Mouse (Mus musculus) embryonic facial prominence, embryonic 15.5 days (tissue): ENCODE measurements around the gene Gtf2h2. TPM values are rescaled to one million over a fixed set of nuclear protein-coding genes. Genes with fewer than 3 reads are reported as not detected.
"Not testable (repeated sequence)": the region's sequence is repeated elsewhere in the genome, so short reads cannot be mapped to it uniquely, and the experiment has no call there.

Source experiments
- ATAC-seq: fragments of 200-750 bp; cut with Nextera tagmentation; 2 replicates; pipeline ENCODE4 v1.8.0; 2017; ENCODE audit warnings: low read depth, moderate TSS enrichment; ENCODE audit not compliant: insufficient number of reproducible peaks, low FRiP score, low TSS enrichment
- H3K27ac ChIP-seq: fragments of 300-500 bp; sonication (generic); replicated peaks from 2 replicates; pipeline ENCODE4 v1.5.1; 2015; ENCODE audit warnings: mild to moderate bottlenecking, inconsistent platforms
- H3K27me3 ChIP-seq: fragments of 300-500 bp; sonication (generic); 2 replicates; pipeline ENCODE4 v1.6.1; 2015; ENCODE audit warnings: inconsistent platforms
- H3K36me3 ChIP-seq: fragments of 300-500 bp; sonication (generic); 2 replicates; pipeline ENCODE4 v1.6.1; 2015; ENCODE audit warnings: mild to moderate bottlenecking, inconsistent platforms
- H3K4me1 ChIP-seq: fragments of 300-500 bp; sonication (generic); 2 replicates; pipeline ENCODE4 v1.6.1; 2015; ENCODE audit warnings: inconsistent platforms
- H3K4me2 ChIP-seq: fragments of 300-500 bp; sonication (generic); replicated peaks from 2 replicates; pipeline ENCODE4 v1.6.1; 2015; ENCODE audit warnings: mild to moderate bottlenecking, inconsistent platforms
- H3K4me3 ChIP-seq: fragments of 300-500 bp; sonication (generic); replicated peaks from 2 replicates; pipeline ENCODE4 v1.5.1; 2015; ENCODE audit warnings: mild to moderate bottlenecking, inconsistent platforms
- H3K9ac ChIP-seq: fragments of 300-500 bp; sonication (generic); 2 replicates; pipeline ENCODE4 v1.6.1; 2015; ENCODE audit warnings: inconsistent platforms
- H3K9me3 ChIP-seq: fragments of 300-500 bp; sonication (generic); replicated peaks from 2 replicates; pipeline ENCODE4 v1.6.1; 2016; ENCODE audit warnings: inconsistent platforms
- WGBS: fragments of 180-500 bp; shearing (Covaris S2); methylation state at CpG from one replicate; pipeline ENCODE4 v1.1.7; 2015; 5-methylcytosine and 5-hydroxymethylcytosine counted together
- polyA plus RNA-seq: library from polyadenylated mRNA; unstranded; fragments of >200 nt; fragmentation: Nextera tagmentation; extraction: Ambion mirVana; gene quantifications from 2 replicates; pipeline ENCODE4 v1.2.1, GENCODE M21; 2015

Gene Gtf2h2
- polyA plus RNA-seq, 1 experiment from 2014 or later: 63.3 TPM

- Histone ChIP-seq H3K4me2 (no peak overlapping the region), H3K4me3 (no peak overlapping the region), H3K4me1 (no peaks in the 10 kb centered on the region), H3K27ac (no peak overlapping the region), H3K9me3 (no peaks in the 10 kb centered on the region), H3K27me3 (no peaks in the 10 kb centered on the region), H3K9ac (no peak overlapping the region), H3K36me3 (peaks cover 43% of the 10 kb centered on the region)
- 90% methylated on average over 2 of the region's 2 CpGs for WGBS
- no peak for ATAC-seq
Observed at GRCm38 (mm10) chr13:100463527-100464222, 28.7 kb downstream of the Gtf2h2 start.

GRCm38 (mm10) chr13:100461336-100461735, 31.0 kb downstream of the Gtf2h2 start:
- Histone ChIP-seq H3K9ac (no peak overlapping the region), H3K4me2 (no peak overlapping the region), H3K4me1 (no peaks in the 10 kb centered on the region), H3K36me3 (peaks cover 23% of the 10 kb centered on the region), H3K9me3 (no peaks in the 10 kb centered on the region), H3K27me3 (no peaks in the 10 kb centered on the region), H3K4me3 (no peak overlapping the region), H3K27ac (no peak overlapping the region)
- no peak for ATAC-seq
- WGBS: 80% methylated on average over 3 of the region's 3 CpGs

- not testable (repeated sequence) for ATAC-seq, H3K9ac ChIP-seq, H3K9me3 ChIP-seq, H3K27ac ChIP-seq, H3K4me3 ChIP-seq, H3K4me2 ChIP-seq, H3K4me1 ChIP-seq, H3K36me3 ChIP-seq, H3K27me3 ChIP-seq
- WGBS: 76% methylated on average over 8 of the region's 8 CpGs
Observed at GRCm38 (mm10) chr13:100452415-100453127, 39.8 kb downstream of the Gtf2h2 start, which contains the start of gene Naip1. TSS of gene Naip1 (minus strand) at chr13:100452869.

- no peak overlapping the region for H3K4me2 ChIP-seq
Observed at GRCm38 (mm10) chr13:100449495-100449894, 42.9 kb downstream of the Gtf2h2 start.

GRCm38 (mm10) chr13:100440116-100440515, 52.3 kb downstream of the Gtf2h2 start:
- no peak for ATAC-seq
- Histone ChIP-seq H3K4me2 (no peak overlapping the region), H3K4me1 (no peaks in the 10 kb centered on the region), H3K27ac (no peak overlapping the region), H3K9ac (no peak overlapping the region), H3K27me3 (no peaks in the 10 kb centered on the region), H3K36me3 (no peaks in the 10 kb centered on the region), H3K4me3 (no peak overlapping the region), H3K9me3 (no peaks in the 10 kb centered on the region)
- WGBS: 64% methylated on average over 3 of the region's 3 CpGs

More at GRCm38 (mm10) chr13:100449495-100449894, 42.9 kb downstream of the Gtf2h2 start:
- no peaks in the 10 kb centered on the region for H3K4me1 ChIP-seq
- no peak overlapping the region for H3K4me3 ChIP-seq
- no peaks in the 10 kb centered on the region for H3K27me3 ChIP-seq
- no peak overlapping the region for H3K9ac ChIP-seq
- ATAC-seq: no peak
- H3K36me3 ChIP-seq: no peaks in the 10 kb centered on the region
- no peak overlapping the region for H3K27ac ChIP-seq
- 94% methylated on average over 1 of the region's 1 CpGs for WGBS
- no peaks in the 10 kb centered on the region for H3K9me3 ChIP-seq

- Histone ChIP-seq H3K9ac (no peak overlapping the region), H3K36me3 (no peaks in the 10 kb centered on the region), H3K4me2 (no peak overlapping the region), H3K27me3 (no peaks in the 10 kb centered on the region), H3K27ac (no peak overlapping the region), H3K4me3 (no peak overlapping the region), H3K4me1 (no peaks in the 10 kb centered on the region), H3K9me3 (no peaks in the 10 kb centered on the region)
- whole genome bisulfite sequencing: 50% methylated on average over 1 of the region's 1 CpGs
- ATAC-seq: no peak
Observed at GRCm38 (mm10) chr13:100438701-100439100, 53.7 kb downstream of the Gtf2h2 start.

GRCm38 (mm10) chr13:100437322-100437825, 55.0 kb downstream of the Gtf2h2 start:
- ATAC-seq: no peak

GRCm38 (mm10) chr13:100436556-100437163, 55.7 kb downstream of the Gtf2h2 start:
- not testable (repeated sequence) for H3K27ac ChIP-seq, H3K27me3 ChIP-seq, H3K36me3 ChIP-seq, H3K9ac ChIP-seq, ATAC-seq, H3K4me1 ChIP-seq, H3K4me3 ChIP-seq, H3K4me2 ChIP-seq, H3K9me3 ChIP-seq
- 42% methylated on average over 1 of the region's 1 CpGs for WGBS

More at GRCm38 (mm10) chr13:100437322-100437825, 55.0 kb downstream of the Gtf2h2 start:
- H3K4me1 ChIP-seq: no peaks in the 10 kb centered on the region
- 57% methylated on average over 3 of the region's 3 CpGs for WGBS
- no peaks in the 10 kb centered on the region for H3K9me3 ChIP-seq
- H3K27me3 ChIP-seq: no peaks in the 10 kb centered on the region
- H3K27ac ChIP-seq: no peak overlapping the region
- no peaks in the 10 kb centered on the region for H3K36me3 ChIP-seq
- no peak overlapping the region for H3K4me2 ChIP-seq
- H3K4me3 ChIP-seq: no peak overlapping the region
- H3K9ac ChIP-seq: no peak overlapping the region

GRCm38 (mm10) chr13:100419958-100420357, 72.4 kb downstream of the Gtf2h2 start:
- H3K4me1 ChIP-seq, H3K4me2 ChIP-seq, H3K27me3 ChIP-seq, H3K9me3 ChIP-seq, H3K4me3 ChIP-seq, H3K27ac ChIP-seq, H3K36me3 ChIP-seq, ATAC-seq, H3K9ac ChIP-seq: not testable (repeated sequence)
- 85% methylated on average over 7 of the region's 7 CpGs for whole genome bisulfite sequencing

GRCm38 (mm10) chr13:100414428-100414827, 78.0 kb downstream of the Gtf2h2 start:
- H3K4me1 ChIP-seq: no peaks in the 10 kb centered on the region
- no peak overlapping the region for H3K4me2 ChIP-seq
- no peaks in the 10 kb centered on the region for H3K27me3 ChIP-seq
- no peak overlapping the region for H3K4me3 ChIP-seq
- no peak for ATAC-seq
- H3K9me3 ChIP-seq: no peaks in the 10 kb centered on the region
- H3K27ac ChIP-seq: no peak overlapping the region
- H3K9ac ChIP-seq: no peak overlapping the region
- H3K36me3 ChIP-seq: no peaks in the 10 kb centered on the region
- 57% methylated on average over 1 of the region's 1 CpGs for WGBS
